Mouse (Mus musculus): ENCODE measurements around the gene Gstm3. TPM values are rescaled to one million over a fixed set of nuclear protein-coding genes. Genes with fewer than 3 reads are reported as not detected.
A peak's percentile ranks its signal among the peaks of the same experiment; 100 is the strongest.
"Not testable (repeated sequence)": the region's sequence is repeated elsewhere in the genome, so short reads cannot be mapped to it uniquely, and the experiment has no call there.

Gene Gstm3
- polyA plus RNA-seq, 1 experiment from 2014 or later, result 0.11 TPM

- 79% methylated on average over 4 of the region's 4 CpGs for WGBS
- H3K4me2 ChIP-seq (ENCODE audit: low read depth, low read length), result no peak overlapping the region
- H3K4me3 ChIP-seq (ENCODE audit: low read length), result no peak overlapping the region
- no peaks in the 10 kb centered on the region for H3K9me3 ChIP-seq (ENCODE audit: control insufficient read depth, low read length)
- no peak overlapping the region for H3K9ac ChIP-seq (ENCODE audit: low read length)
- no peaks in the 10 kb centered on the region; the same call in 1 of the 2 replicates for H3K4me1 ChIP-seq (replicated peaks; ENCODE audit: control insufficient read depth, insufficient read depth, low read length)
- H3K36me3 ChIP-seq (ENCODE audit: control insufficient read depth, insufficient read depth, low read length), result no peaks in the 10 kb centered on the region
- no peak for ATAC-seq (ENCODE audit: low read depth)
- H3K27ac ChIP-seq (ENCODE audit: low read length), result no peak overlapping the region
- no peaks in the 10 kb centered on the region for H3K27me3 ChIP-seq (ENCODE audit: control insufficient read depth, insufficient read depth, low read depth, low read length)
Measured at GRCm38 (mm10) chr3:107964026-107964425, 5.1 kb downstream of the Gstm3 start.

GRCm38 (mm10) chr3:107955260-107955659 lies 13.8 kb downstream of the Gstm3 start:
- not testable (repeated sequence) for H3K4me3 ChIP-seq (ENCODE audit: low read length); H3K9me3 ChIP-seq (ENCODE audit: control insufficient read depth, low read length); H3K27me3 ChIP-seq (ENCODE audit: control insufficient read depth, insufficient read depth, low read depth, low read length); H3K4me2 ChIP-seq (ENCODE audit: low read depth, low read length); ATAC-seq (ENCODE audit: low read depth); H3K27ac ChIP-seq (ENCODE audit: low read length); H3K4me1 ChIP-seq (replicated peaks; ENCODE audit: control insufficient read depth, insufficient read depth, low read length); H3K36me3 ChIP-seq (ENCODE audit: control insufficient read depth, insufficient read depth, low read length); H3K9ac ChIP-seq (ENCODE audit: low read length)
- WGBS, result 88% methylated on average over 9 of the region's 9 CpGs

GRCm38 (mm10) chr3:107953906-107954305 lies 15.2 kb downstream of the Gstm3 start:
- WGBS, result 77% methylated on average over 5 of the region's 5 CpGs
- no peak overlapping the region for H3K9ac ChIP-seq (ENCODE audit: low read length)
- H3K4me1 ChIP-seq (replicated peaks; ENCODE audit: control insufficient read depth, insufficient read depth, low read length), result peaks cover 3% of the 10 kb centered on the region; the same call in 1 of the 2 replicates
- no peak overlapping the region for H3K27ac ChIP-seq (ENCODE audit: low read length)
- ATAC-seq (ENCODE audit: low read depth), result 0 out of 2 replicates have a peak, but pooled peaks have one; percentile 28
- H3K4me3 ChIP-seq (ENCODE audit: low read length), result no peak overlapping the region
- H3K36me3 ChIP-seq (ENCODE audit: control insufficient read depth, insufficient read depth, low read length), result no peaks in the 10 kb centered on the region
- H3K27me3 ChIP-seq (ENCODE audit: control insufficient read depth, insufficient read depth, low read depth, low read length), result no peaks in the 10 kb centered on the region; the same call in 1 of the 2 replicates
- H3K9me3 ChIP-seq (ENCODE audit: control insufficient read depth, low read length), result no peaks in the 10 kb centered on the region
- no peak overlapping the region for H3K4me2 ChIP-seq (ENCODE audit: low read depth, low read length)

GRCm38 (mm10) chr3:107953328-107953755 lies 15.7 kb downstream of the Gstm3 start:
- no peaks in the 10 kb centered on the region for H3K36me3 ChIP-seq (ENCODE audit: control insufficient read depth, insufficient read depth, low read length)
- no peak overlapping the region for H3K4me3 ChIP-seq (ENCODE audit: low read length)
- peaks cover 3% of the 10 kb centered on the region; the same call in 1 of the 2 replicates for H3K4me1 ChIP-seq (replicated peaks; ENCODE audit: control insufficient read depth, insufficient read depth, low read length)
- WGBS, result 24% methylated on average over 6 of the region's 6 CpGs
- H3K27me3 ChIP-seq (ENCODE audit: control insufficient read depth, insufficient read depth, low read depth, low read length), result no peaks in the 10 kb centered on the region; the same call in 1 of the 2 replicates
- H3K4me2 ChIP-seq (ENCODE audit: low read depth, low read length), result no peak overlapping the region
- H3K27ac ChIP-seq (ENCODE audit: low read length), result no peak overlapping the region
- ATAC-seq (ENCODE audit: low read depth), result peak; percentile 68
- no peak overlapping the region for H3K9ac ChIP-seq (ENCODE audit: low read length)
- H3K9me3 ChIP-seq (ENCODE audit: control insufficient read depth, low read length), result no peaks in the 10 kb centered on the region

- peaks cover 3% of the 10 kb centered on the region; the same call in 1 of the 2 replicates for H3K4me1 ChIP-seq (replicated peaks; ENCODE audit: control insufficient read depth, insufficient read depth, low read length)
- no peaks in the 10 kb centered on the region for H3K36me3 ChIP-seq (ENCODE audit: control insufficient read depth, insufficient read depth, low read length)
- WGBS, result 81% methylated on average over 11 of the region's 11 CpGs
- H3K9me3 ChIP-seq (ENCODE audit: control insufficient read depth, low read length), result no peaks in the 10 kb centered on the region
- no peak overlapping the region for H3K4me3 ChIP-seq (ENCODE audit: low read length)
- ATAC-seq (ENCODE audit: low read depth), result no peak
- H3K9ac ChIP-seq (ENCODE audit: low read length), result no peak overlapping the region
- H3K4me2 ChIP-seq (ENCODE audit: low read depth, low read length), result no peak overlapping the region
- no peaks in the 10 kb centered on the region; the same call in 1 of the 2 replicates for H3K27me3 ChIP-seq (ENCODE audit: control insufficient read depth, insufficient read depth, low read depth, low read length)
- no peak overlapping the region for H3K27ac ChIP-seq (ENCODE audit: low read length)
Measured at GRCm38 (mm10) chr3:107950531-107950930, 18.6 kb downstream of the Gstm3 start.

GRCm38 (mm10) chr3:107949461-107949860 lies 19.6 kb downstream of the Gstm3 start:
- H3K4me1 ChIP-seq (replicated peaks; ENCODE audit: control insufficient read depth, insufficient read depth, low read length); H3K27me3 ChIP-seq (ENCODE audit: control insufficient read depth, insufficient read depth, low read depth, low read length); H3K4me2 ChIP-seq (ENCODE audit: low read depth, low read length); H3K9ac ChIP-seq (ENCODE audit: low read length); H3K36me3 ChIP-seq (ENCODE audit: control insufficient read depth, insufficient read depth, low read length); ATAC-seq (ENCODE audit: low read depth); H3K9me3 ChIP-seq (ENCODE audit: control insufficient read depth, low read length); H3K4me3 ChIP-seq (ENCODE audit: low read length); H3K27ac ChIP-seq (ENCODE audit: low read length): not testable (repeated sequence)
- WGBS, result 70% methylated on average over 1 of the region's 1 CpGs

GRCm38 (mm10) chr3:107945729-107946128 lies 23.4 kb downstream of the Gstm3 start:
- no peak for ATAC-seq (ENCODE audit: low read depth)
- H3K36me3 ChIP-seq (ENCODE audit: control insufficient read depth, insufficient read depth, low read length), result no peaks in the 10 kb centered on the region
- H3K4me1 ChIP-seq (replicated peaks; ENCODE audit: control insufficient read depth, insufficient read depth, low read length), result no peaks in the 10 kb centered on the region
- no peaks in the 10 kb centered on the region for H3K27me3 ChIP-seq (ENCODE audit: control insufficient read depth, insufficient read depth, low read depth, low read length)
- no peak overlapping the region for H3K4me3 ChIP-seq (ENCODE audit: low read length)
- H3K9me3 ChIP-seq (ENCODE audit: control insufficient read depth, low read length), result no peaks in the 10 kb centered on the region
- H3K27ac ChIP-seq (ENCODE audit: low read length), result no peak overlapping the region
- no peak overlapping the region for H3K4me2 ChIP-seq (ENCODE audit: low read depth, low read length)
- WGBS, result 46% methylated on average over 4 of the region's 4 CpGs
- no peak overlapping the region for H3K9ac ChIP-seq (ENCODE audit: low read length)

GRCm38 (mm10) chr3:107943239-107943990 lies 25.7 kb downstream of the Gstm3 start, which contains the start of gene Gstm6:
Gene Gstm6 (minus strand): TSS chr3:107943749.
- no peak within 1 kb of the TSS for H3K9ac ChIP-seq (ENCODE audit: low read length)
- ATAC-seq (ENCODE audit: low read depth), result peak; percentile 66

GRCm38 (mm10) chr3:107941261-107941660 lies 27.8 kb downstream of the Gstm3 start:
- no peak overlapping the region for H3K4me2 ChIP-seq (ENCODE audit: low read depth, low read length)
- no peaks in the 10 kb centered on the region for H3K36me3 ChIP-seq (ENCODE audit: control insufficient read depth, insufficient read depth, low read length)
- no peak for ATAC-seq (ENCODE audit: low read depth)
- no peaks in the 10 kb centered on the region for H3K4me1 ChIP-seq (replicated peaks; ENCODE audit: control insufficient read depth, insufficient read depth, low read length)
- H3K4me3 ChIP-seq (ENCODE audit: low read length), result no peak overlapping the region
- H3K9me3 ChIP-seq (ENCODE audit: control insufficient read depth, low read length), result no peaks in the 10 kb centered on the region
- H3K27ac ChIP-seq (ENCODE audit: low read length), result no peak overlapping the region
- WGBS, result 82% methylated on average over 4 of the region's 4 CpGs
- no peaks in the 10 kb centered on the region for H3K27me3 ChIP-seq (ENCODE audit: control insufficient read depth, insufficient read depth, low read depth, low read length)
- no peak overlapping the region for H3K9ac ChIP-seq (ENCODE audit: low read length)

More at GRCm38 (mm10) chr3:107943239-107943990, 25.7 kb downstream of the Gstm3 start, which contains the start of gene Gstm6:
- Histone ChIP-seq H3K4me1 (replicated peaks; ENCODE audit: control insufficient read depth, insufficient read depth, low read length) (no peaks in the 10 kb centered on the region), H3K27ac (ENCODE audit: low read length) (no peak within 1 kb of the TSS), H3K36me3 (ENCODE audit: control insufficient read depth, insufficient read depth, low read length) (no peaks in the 10 kb centered on the region), H3K4me2 (ENCODE audit: low read depth, low read length) (peak within 1 kb of the TSS; percentile 38), H3K27me3 (ENCODE audit: control insufficient read depth, insufficient read depth, low read depth, low read length) (no peaks in the 10 kb centered on the region), H3K4me3 (ENCODE audit: low read length) (peak within 1 kb of the TSS; percentile 6), H3K9me3 (ENCODE audit: control insufficient read depth, low read length) (no peaks in the 10 kb centered on the region)
- WGBS, result 17% methylated on average over 20 of the region's 20 CpGs

Data from lung, embryonic 16.5 days (tissue).